Mouse (Mus musculus): ENCODE measurements around the gene Sobp.

DNA sequence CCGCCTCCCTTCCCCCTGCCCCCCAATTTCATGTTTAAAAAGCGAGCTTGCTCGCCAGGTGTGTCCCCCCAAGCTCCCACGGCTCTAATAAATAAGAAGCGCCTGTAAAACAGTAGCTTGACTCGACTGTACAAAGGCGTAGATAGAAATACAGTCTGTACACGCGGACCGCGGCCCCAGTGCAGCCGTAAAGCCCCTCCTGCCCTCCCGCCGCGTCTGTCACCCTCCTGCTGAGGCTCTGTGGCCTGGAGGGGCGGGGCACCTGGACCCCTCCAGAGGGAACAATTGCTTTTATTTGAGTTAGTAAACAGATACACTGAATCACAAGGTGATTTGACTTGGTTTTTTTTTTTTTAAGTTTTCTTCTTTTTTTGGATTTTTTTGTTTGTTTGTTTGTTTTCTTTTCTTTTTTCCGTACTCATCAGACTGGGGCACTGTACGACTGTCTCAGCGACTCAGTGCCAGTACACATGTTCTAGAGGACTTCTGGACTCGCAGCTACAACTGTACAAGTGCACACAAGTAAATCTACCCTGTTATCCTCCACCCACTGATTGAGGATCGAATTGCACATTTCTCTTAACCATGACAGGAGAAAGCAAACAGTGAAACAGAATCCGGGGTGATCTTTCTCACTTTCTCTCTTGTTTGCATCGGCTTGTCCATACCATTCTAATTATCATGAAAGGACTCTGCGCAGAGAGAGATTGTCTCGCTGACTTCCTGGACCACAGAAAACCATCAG lies 171.4 kb downstream of the Sobp start:
- TF ChIP-seq CTCF (IDR thresholded peaks at IDR 0.05; ENCODE audit: low read depth) (no peak), EP300 (optimal IDR thresholded peaks at IDR 0.05) (no peak)
